Mouse (Mus musculus): Measurements from ENCODE around the gene Rpn1. TPM values are rescaled to one million over a fixed set of nuclear protein-coding genes. Genes with fewer than 3 reads are reported as not detected.

Gene Rpn1
- polyA plus RNA-seq, 1 experiment from 2014 or later: 272 TPM

DNA sequence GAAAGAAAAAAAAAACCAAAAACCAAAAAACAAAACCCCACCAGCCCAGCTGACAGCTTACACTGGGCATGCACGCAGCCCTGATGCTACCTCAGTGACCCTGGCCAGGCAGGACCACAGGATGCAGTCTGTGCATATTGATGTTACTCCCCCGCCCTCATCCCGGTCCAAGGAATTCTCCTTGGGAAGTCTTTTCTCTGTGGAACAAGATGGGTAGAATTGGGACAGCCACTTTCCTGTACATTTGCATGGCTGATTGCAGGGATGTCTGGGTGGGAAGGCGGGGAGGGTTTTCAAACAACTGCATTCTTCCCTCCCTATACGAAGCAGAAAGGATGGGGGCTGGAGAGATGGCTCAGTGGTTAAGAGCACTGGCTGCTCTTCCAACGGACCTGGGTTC lies 68.7 kb downstream of the Rpn1 start:
- Histone ChIP-seq H3K9me3 (ENCODE audit: control insufficient read depth, low read length) (no peaks in the 10 kb centered on the region), H3K4me2 (replicated peaks; ENCODE audit: low read depth, low read length) (no peak overlapping the region), H3K4me3 (ENCODE audit: low read depth, low read length) (no peak overlapping the region), H3K36me3 (ENCODE audit: control insufficient read depth, insufficient read depth, low read length) (no peaks in the 10 kb centered on the region), H3K27me3 (ENCODE audit: control insufficient read depth, insufficient read depth, low read length) (no peaks in the 10 kb centered on the region), H3K4me1 (replicated peaks; ENCODE audit: control insufficient read depth, insufficient read depth, low read length) (no peaks in the 10 kb centered on the region), H3K9ac (ENCODE audit: low read depth, low read length) (no peak overlapping the region), H3K27ac (ENCODE audit: low read depth, low read length) (no peak overlapping the region)
- ATAC-seq (ENCODE audit: low FRiP score) (no peak), DNase-seq (ENCODE audit: low spot score) (no peak)
- WGBS: 78% methylated on average over 6 of the region's 6 CpGs

Other genes starting within 250 kb of the Rpn1 start
- 3.2 and 3.8 TPM in 2 replicates for gene Gm45140, start 248.7 kb upstream of the Rpn1 start, polyA plus RNA-seq (2014; fragmentation: Nextera tagmentation; extraction: Ambion mirVana)
- 57.7 and 61.7 TPM in 2 replicates for gene Isy1, start 245.7 kb upstream of the Rpn1 start, polyA plus RNA-seq (2014; fragmentation: Nextera tagmentation; extraction: Ambion mirVana)
- 1,125 and 1,154 TPM in 2 replicates for gene Cnbp, start 233.4 kb upstream of the Rpn1 start, polyA plus RNA-seq (2014; fragmentation: Nextera tagmentation; extraction: Ambion mirVana)
- 128 and 138 TPM in 2 replicates for gene Copg1, start 196.7 kb upstream of the Rpn1 start, polyA plus RNA-seq (2014; fragmentation: Nextera tagmentation; extraction: Ambion mirVana)
- 50.7 and 52.3 TPM in 2 replicates for gene Hmces, start 170.5 kb upstream of the Rpn1 start, polyA plus RNA-seq (2014; fragmentation: Nextera tagmentation; extraction: Ambion mirVana)
- 41.3 and 74.2 TPM in 2 replicates for gene H1fx, start 102.8 kb upstream of the Rpn1 start, polyA plus RNA-seq (2014; fragmentation: Nextera tagmentation; extraction: Ambion mirVana)
- 273 and 288 TPM in 2 replicates for gene Rab7, start 39.2 kb upstream of the Rpn1 start, polyA plus RNA-seq (2014; fragmentation: Nextera tagmentation; extraction: Ambion mirVana)
- gene Gata2, start 109.4 kb downstream of the Rpn1 start, polyA plus RNA-seq (2014; fragmentation: Nextera tagmentation; extraction: Ambion mirVana): 18.2 and 26.3 TPM in 2 replicates
- not detected in 2 replicates for gene Dnajb8, start 137.8 kb downstream of the Rpn1 start, polyA plus RNA-seq (2014; fragmentation: Nextera tagmentation; extraction: Ambion mirVana)